Mouse (Mus musculus): ENCODE measurements around the gene Gm17581. TPM values are rescaled to one million over a fixed set of nuclear protein-coding genes. Genes with fewer than 3 reads are reported as not detected.

The Gm17581 gene
- polyA plus RNA-seq, 1 experiment from 2014 or later = not detected

DNA sequence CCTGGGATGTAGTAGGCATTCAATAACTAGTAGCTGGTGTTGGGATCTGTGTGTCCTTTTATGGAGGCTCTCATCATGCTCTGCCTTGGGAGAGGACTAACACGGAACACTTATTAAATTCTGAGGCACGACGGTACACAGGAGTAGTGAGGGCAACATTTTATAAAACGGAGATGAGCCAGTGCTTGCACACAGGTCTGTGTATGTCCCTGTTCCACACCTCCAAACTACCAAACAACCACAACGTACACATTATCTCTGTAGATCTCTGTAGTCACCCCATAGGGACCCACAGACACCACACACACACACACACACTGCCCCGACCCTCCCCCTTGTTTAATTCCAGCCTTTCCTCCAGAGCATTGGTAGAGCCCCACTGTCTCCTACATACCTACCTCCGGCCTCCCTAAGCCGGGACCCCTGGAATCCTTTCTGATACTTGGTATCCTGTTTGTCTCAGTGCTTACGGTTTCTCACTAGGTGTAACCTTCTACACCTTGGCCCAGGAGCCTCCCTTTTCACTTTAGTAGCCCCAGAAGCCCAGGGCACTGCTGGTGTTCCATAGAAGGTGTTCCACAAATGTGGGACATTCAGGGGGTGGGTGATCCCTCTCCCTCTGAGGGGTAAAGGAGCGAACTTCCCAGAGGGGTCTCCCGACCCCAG, 38.7 kb upstream of the Gm17581 start:
- H3K27ac ChIP-seq = peak overlapping the region; percentile 93; the same call in 1 of the 2 replicates
- DNase-seq (ENCODE audit: low spot score) (no peak), ATAC-seq (ENCODE audit: low FRiP score) (no peak)
- H3K9ac ChIP-seq = peak overlapping the region; percentile 96
- WGBS = 59% methylated on average over 11 of the region's 11 CpGs
- H3K4me3 ChIP-seq (replicated peaks; ENCODE audit: low read length) = peak overlapping the region; percentile 48
- no peaks in the 10 kb centered on the region for H3K9me3 ChIP-seq (ENCODE audit: control insufficient read depth, low read length)
- peaks cover 26% of the 10 kb centered on the region for H3K4me1 ChIP-seq (replicated peaks; ENCODE audit: control insufficient read depth, insufficient read depth, low read length)
- H3K27me3 ChIP-seq (ENCODE audit: control insufficient read depth, insufficient read depth, low read length) = no peaks in the 10 kb centered on the region
- H3K4me2 ChIP-seq (replicated peaks) = peak overlapping the region; percentile 79
- H3K36me3 ChIP-seq (replicated peaks; ENCODE audit: control insufficient read depth, insufficient read depth) = no peaks in the 10 kb centered on the region

GRCm38 (mm10) chr2:155773664-155774063, 38.0 kb upstream of the Gm17581 start:
- DNase-seq (ENCODE audit: low spot score) (no peak), ATAC-seq (ENCODE audit: low FRiP score) (no peak)
- H3K27ac ChIP-seq = no peak overlapping the region
- no peaks in the 10 kb centered on the region for H3K9me3 ChIP-seq (ENCODE audit: control insufficient read depth, low read length)
- no peak overlapping the region for H3K4me3 ChIP-seq (replicated peaks; ENCODE audit: low read length)
- no peak overlapping the region for H3K4me2 ChIP-seq (replicated peaks)
- H3K36me3 ChIP-seq (replicated peaks; ENCODE audit: control insufficient read depth, insufficient read depth) = no peaks in the 10 kb centered on the region
- no peak overlapping the region for H3K9ac ChIP-seq
- 63% methylated on average over 4 of the region's 4 CpGs for WGBS
- no peaks in the 10 kb centered on the region for H3K27me3 ChIP-seq (ENCODE audit: control insufficient read depth, insufficient read depth, low read length)
- peaks cover 22% of the 10 kb centered on the region for H3K4me1 ChIP-seq (replicated peaks; ENCODE audit: control insufficient read depth, insufficient read depth, low read length)

DNA sequence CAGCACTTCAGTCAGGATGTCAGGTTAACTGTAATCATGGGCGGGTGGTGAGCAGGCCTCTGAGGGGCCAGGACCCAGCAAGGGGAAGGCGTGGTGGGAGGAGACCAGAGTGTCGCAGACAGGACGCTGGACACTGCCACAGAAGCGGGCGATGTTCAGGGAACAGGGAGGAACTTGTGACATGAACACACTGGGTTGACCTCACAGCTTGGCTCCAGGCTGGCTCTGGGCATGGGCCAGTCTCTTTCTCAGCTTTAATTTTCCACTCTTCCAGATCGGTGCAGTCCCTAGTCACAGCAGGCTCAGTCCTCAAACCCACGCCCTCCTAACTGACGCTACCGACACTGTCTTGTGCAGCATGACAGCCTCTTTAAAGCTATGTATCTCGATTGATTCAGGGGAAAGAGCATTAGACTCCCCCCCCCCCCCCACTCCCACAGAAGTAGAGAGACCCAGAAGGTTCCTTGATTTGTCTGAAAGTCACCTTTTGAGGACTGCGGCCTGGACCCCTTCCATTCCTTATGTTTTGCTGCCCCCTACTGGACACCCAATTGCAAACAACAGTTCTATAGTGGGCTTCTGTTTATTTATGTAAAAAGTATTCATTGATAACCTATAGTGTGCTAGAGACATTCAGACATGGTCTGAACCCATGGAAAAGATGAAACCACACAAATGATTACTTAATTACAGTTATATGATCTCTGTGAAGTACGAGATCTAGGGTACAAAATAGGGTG, 29.2 kb upstream of the Gm17581 start:
- Histone ChIP-seq H3K9me3 (ENCODE audit: control insufficient read depth, low read length) (no peaks in the 10 kb centered on the region), H3K9ac (no peak overlapping the region), H3K4me1 (replicated peaks; ENCODE audit: control insufficient read depth, insufficient read depth, low read length) (no peaks in the 10 kb centered on the region), H3K4me2 (replicated peaks) (no peak overlapping the region), H3K27me3 (ENCODE audit: control insufficient read depth, insufficient read depth, low read length) (no peaks in the 10 kb centered on the region), H3K27ac (no peak overlapping the region), H3K4me3 (replicated peaks; ENCODE audit: low read length) (no peak overlapping the region), H3K36me3 (replicated peaks; ENCODE audit: control insufficient read depth, insufficient read depth) (no peaks in the 10 kb centered on the region)
- WGBS = 52% methylated on average over 13 of the region's 13 CpGs
- peak; percentile 88 for DNase-seq (ENCODE audit: low spot score)
- no peak for ATAC-seq (ENCODE audit: low FRiP score)

- no peak overlapping the region for H3K27ac ChIP-seq
- no peaks in the 10 kb centered on the region for H3K36me3 ChIP-seq (replicated peaks; ENCODE audit: control insufficient read depth, insufficient read depth)
- ATAC-seq (ENCODE audit: low FRiP score) (no peak), DNase-seq (ENCODE audit: low spot score) (no peak)
- no peaks in the 10 kb centered on the region for H3K27me3 ChIP-seq (ENCODE audit: control insufficient read depth, insufficient read depth, low read length)
- H3K4me2 ChIP-seq (replicated peaks) = no peak overlapping the region
- no peaks in the 10 kb centered on the region for H3K4me1 ChIP-seq (replicated peaks; ENCODE audit: control insufficient read depth, insufficient read depth, low read length)
- WGBS = 70% methylated on average over 14 of the region's 14 CpGs
- no peak overlapping the region for H3K4me3 ChIP-seq (replicated peaks; ENCODE audit: low read length)
- H3K9me3 ChIP-seq (ENCODE audit: control insufficient read depth, low read length) = no peaks in the 10 kb centered on the region
- no peak overlapping the region for H3K9ac ChIP-seq
These were observed 21.3 kb upstream of the Gm17581 start for GRCm38 (mm10) chr2:155756855-155757566.

- Histone ChIP-seq H3K9me3 (ENCODE audit: control insufficient read depth, low read length) (no peaks in the 10 kb centered on the region), H3K4me2 (replicated peaks) (no peak overlapping the region), H3K36me3 (replicated peaks; ENCODE audit: control insufficient read depth, insufficient read depth) (no peaks in the 10 kb centered on the region), H3K27ac (no peak overlapping the region), H3K9ac (no peak overlapping the region), H3K27me3 (ENCODE audit: control insufficient read depth, insufficient read depth, low read length) (peaks cover 9% of the 10 kb centered on the region), H3K4me3 (replicated peaks; ENCODE audit: low read length) (no peak overlapping the region), H3K4me1 (replicated peaks; ENCODE audit: control insufficient read depth, insufficient read depth, low read length) (peaks cover 6% of the 10 kb centered on the region; the same call in 1 of the 2 replicates)
- ATAC-seq (ENCODE audit: low FRiP score) (no peak), DNase-seq (ENCODE audit: low spot score) (peak; percentile 40)
- WGBS = 3% methylated on average over 1 of the region's 1 CpGs
These were observed 20.1 kb upstream of the Gm17581 start for GRCm38 (mm10) chr2:155755746-155756145.

- WGBS = 6% methylated on average over 25 of the region's 25 CpGs
- Histone ChIP-seq H3K4me2 (replicated peaks) (peak within 1 kb of the TSS; percentile 46), H3K4me3 (replicated peaks; ENCODE audit: low read length) (peak within 1 kb of the TSS; percentile 22), H3K9ac (peak within 1 kb of the TSS; percentile 36; the same call in 1 of the 2 replicates), H3K9me3 (ENCODE audit: control insufficient read depth, low read length) (no peaks in the 10 kb centered on the region), H3K36me3 (replicated peaks; ENCODE audit: control insufficient read depth, insufficient read depth) (no peaks in the 10 kb centered on the region), H3K27ac (no peak within 1 kb of the TSS), H3K4me1 (replicated peaks; ENCODE audit: control insufficient read depth, insufficient read depth, low read length) (peaks cover 6% of the 10 kb centered on the region; the same call in 1 of the 2 replicates), H3K27me3 (ENCODE audit: control insufficient read depth, insufficient read depth, low read length) (peaks cover 9% of the 10 kb centered on the region)
- no peak for ATAC-seq (ENCODE audit: low FRiP score)
- DNase-seq (ENCODE audit: low spot score) = no peak
These were observed 15.5 kb upstream of the Gm17581 start, which contains the start of gene Procr for GRCm38 (mm10) chr2:155751014-155751786. TSS of gene Procr (plus strand) at chr2:155751117.

- H3K4me1 ChIP-seq (replicated peaks; ENCODE audit: control insufficient read depth, insufficient read depth, low read length) = peaks cover 6% of the 10 kb centered on the region; the same call in 1 of the 2 replicates
- H3K27ac ChIP-seq = no peak overlapping the region
- ATAC-seq (ENCODE audit: low FRiP score) (no peak), DNase-seq (ENCODE audit: low spot score) (no peak)
- WGBS = 84% methylated on average over 4 of the region's 4 CpGs
- peaks cover 9% of the 10 kb centered on the region for H3K27me3 ChIP-seq (ENCODE audit: control insufficient read depth, insufficient read depth, low read length)
- H3K4me2 ChIP-seq (replicated peaks) = no peak overlapping the region
- no peaks in the 10 kb centered on the region for H3K36me3 ChIP-seq (replicated peaks; ENCODE audit: control insufficient read depth, insufficient read depth)
- H3K9ac ChIP-seq = no peak overlapping the region
- no peaks in the 10 kb centered on the region for H3K9me3 ChIP-seq (ENCODE audit: control insufficient read depth, low read length)
- H3K4me3 ChIP-seq (replicated peaks; ENCODE audit: low read length) = no peak overlapping the region
These were observed 13.7 kb upstream of the Gm17581 start for GRCm38 (mm10) chr2:155749394-155749793.

DNA sequence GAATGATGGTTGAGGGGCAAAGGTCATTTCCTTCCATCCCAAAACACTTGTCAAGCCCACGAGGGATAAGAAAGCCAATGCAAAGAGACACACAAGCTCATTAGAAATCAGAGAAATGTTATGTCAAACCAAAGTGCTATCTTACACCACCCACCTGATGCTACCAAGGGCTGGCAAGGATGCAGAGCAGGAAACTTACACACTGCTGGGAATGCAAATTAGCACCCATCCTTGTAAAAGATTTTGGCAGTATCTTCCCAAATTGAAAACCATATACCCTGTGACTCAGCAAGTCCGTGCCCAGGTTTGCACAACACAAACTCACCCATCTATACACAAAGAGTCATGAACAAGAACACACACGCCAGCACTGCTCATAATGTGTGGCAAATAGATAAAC, 9.8 kb upstream of the Gm17581 start:
- Histone ChIP-seq H3K9me3 (ENCODE audit: control insufficient read depth, low read length) (no peaks in the 10 kb centered on the region), H3K9ac (no peak overlapping the region), H3K4me1 (replicated peaks; ENCODE audit: control insufficient read depth, insufficient read depth, low read length) (no peaks in the 10 kb centered on the region), H3K27ac (no peak overlapping the region), H3K36me3 (replicated peaks; ENCODE audit: control insufficient read depth, insufficient read depth) (no peaks in the 10 kb centered on the region), H3K27me3 (ENCODE audit: control insufficient read depth, insufficient read depth, low read length) (no peaks in the 10 kb centered on the region), H3K4me2 (replicated peaks) (no peak overlapping the region), H3K4me3 (replicated peaks; ENCODE audit: low read length) (no peak overlapping the region)
- 69% methylated on average over 3 of the region's 3 CpGs for WGBS
- DNase-seq (ENCODE audit: low spot score) (no peak), ATAC-seq (ENCODE audit: low FRiP score) (no peak)
